Mouse (Mus musculus) heart, adult 2 months (tissue): ENCODE measurements at regions not wholly inside any gene's neighbourhood (a gene's known extent, or its start where the extent isn't known, plus 50 kb on each side); places are given as distances from the start of the nearest gene placed in this dataset.

ENCODE experiments used
- DNase-seq, 2 experiments: peaks; one replicate each; pipeline ENCODE4 v3.0.0; 2021
- H3K27ac ChIP-seq: fragments of 200-600 bp; 2 replicates; pipeline ENCODE4 v1.8.1; 2022
- H3K27me3 ChIP-seq: fragments of 200-500 bp; 2 replicates; pipeline ENCODE4 v1.6.1; 2012; ENCODE audit warnings: mild to moderate bottlenecking, low read length, inconsistent platforms, mixed read lengths; ENCODE audit not compliant: control insufficient read depth, insufficient read depth
- H3K36me3 ChIP-seq: fragments of 200-500 bp; 2 replicates; pipeline ENCODE4 v1.6.1; 2012; ENCODE audit warnings: low read length, inconsistent platforms; ENCODE audit not compliant: control insufficient read depth, insufficient read depth
- H3K4me1 ChIP-seq: fragments of 200-500 bp; 2 replicates; pipeline ENCODE4 v1.6.1; 2011; ENCODE audit warnings: low read length; ENCODE audit not compliant: control insufficient read depth, insufficient read depth
- H3K4me3 ChIP-seq: fragments of 200-600 bp; 2 replicates; pipeline ENCODE4 v1.8.1; 2022
- H3K79me2 ChIP-seq: fragments of 200-500 bp; replicated peaks from 2 replicates; pipeline ENCODE4 v1.6.1; 2012; ENCODE audit warnings: mild to moderate bottlenecking, inconsistent platforms, low read length, moderate library complexity, mixed read lengths; ENCODE audit not compliant: control insufficient read depth, insufficient read depth
- H3K9ac ChIP-seq: fragments of 200-500 bp; 2 replicates; pipeline ENCODE4 v1.6.1; 2012; ENCODE audit warnings: low read depth, mild to moderate bottlenecking, control low read depth, inconsistent platforms, low read length, mixed read lengths
- CTCF ChIP-seq: fragments of 200-600 bp; IDR thresholded peaks from 2 replicates; pipeline ENCODE4 v1.8.1; 2022; ENCODE audit warnings: antibody characterized with exemption, mild to moderate bottlenecking, moderate library complexity
- EP300 ChIP-seq: fragments of 200-500 bp; IDR thresholded peaks from 2 replicates; pipeline ENCODE4 v1.6.1; 2011; ENCODE audit warnings: low read depth, low read length, control low read depth; ENCODE audit not compliant: insufficient read depth
- POLR2A ChIP-seq: fragments of 200-500 bp; IDR thresholded peaks from 2 replicates; pipeline ENCODE4 v1.6.1; 2011; ENCODE audit warnings: mild to moderate bottlenecking, low read depth, low read length, control low read depth; ENCODE audit not compliant: insufficient read depth
- WGBS: fragments of 180-500 bp; shearing (Covaris S2); methylation state at CpG from one replicate; pipeline ENCODE4 v1.1.7; 2018; 5-methylcytosine and 5-hydroxymethylcytosine counted together
- intact Hi-C: fragments of 180-260 bp; cut with DNase I; formaldehyde crosslinking; loops from one replicate; pipeline ENCODE4 v1.15.1; 2025

DNA sequence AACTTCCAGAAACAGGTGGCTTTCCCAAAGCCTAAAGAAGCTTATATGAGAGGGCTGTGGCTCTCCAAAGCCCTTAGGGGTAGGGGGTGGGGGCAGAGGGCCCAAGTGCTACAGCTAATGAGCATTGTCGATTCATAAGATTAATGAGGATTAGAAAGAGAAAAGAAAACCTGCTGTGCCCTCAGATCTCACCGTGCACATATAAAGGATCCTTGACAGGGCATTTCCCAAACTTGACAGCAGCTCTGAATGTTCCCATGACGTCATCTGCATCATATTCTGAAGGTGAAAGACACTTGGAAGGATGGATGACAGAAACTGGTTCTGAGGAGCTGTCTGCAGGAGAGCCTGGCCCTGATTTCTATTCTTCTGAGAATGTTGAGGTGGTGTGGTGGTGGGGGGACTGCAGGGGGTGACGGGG lies 292.4 kb downstream of the Matn1 start:
- Histone ChIP-seq H3K4me3 (no peak overlapping the region), H3K36me3 (no peaks in the 10 kb centered on the region), H3K4me1 (no peaks in the 10 kb centered on the region), H3K9ac (no peak overlapping the region), H3K27me3 (no peaks in the 10 kb centered on the region), H3K27ac (no peak overlapping the region), H3K79me2 (no peaks in the 10 kb centered on the region)
- no peak for DNase-seq
- intact Hi-C loops: no loop called here
- no peak for TF ChIP-seq CTCF
- no peak for TF ChIP-seq EP300
- TF ChIP-seq POLR2A: no peak
- WGBS: 61% methylated on average over 4 of the region's 4 CpGs

DNA sequence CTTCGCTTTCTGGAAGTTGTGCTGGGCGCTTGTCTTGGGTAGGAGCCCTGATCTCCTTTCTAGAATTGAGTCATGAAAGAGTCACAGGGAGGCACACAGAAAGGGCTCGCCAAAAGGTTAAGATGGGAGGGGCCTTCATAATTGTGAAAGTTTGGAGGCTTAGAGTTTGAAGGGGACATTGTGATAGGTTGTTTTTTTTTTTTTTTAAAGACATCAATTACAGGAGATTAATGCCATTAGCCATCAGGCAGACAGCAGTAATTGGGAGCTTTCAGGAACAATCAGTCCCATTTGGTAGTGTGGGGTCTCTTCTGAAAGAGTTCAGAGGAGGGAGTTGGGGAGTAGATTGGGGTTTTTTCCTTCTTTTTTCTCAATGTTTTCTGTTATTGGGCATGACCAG lies 294.4 kb downstream of the Matn1 start:
- no peaks in the 10 kb centered on the region for H3K36me3 ChIP-seq
- H3K79me2 ChIP-seq: no peaks in the 10 kb centered on the region
- H3K27ac ChIP-seq: no peak overlapping the region
- 79% methylated on average over 3 of the region's 3 CpGs for WGBS
- intact Hi-C loops: no loop called here
- H3K27me3 ChIP-seq: no peaks in the 10 kb centered on the region
- TF ChIP-seq CTCF (no peak), EP300 (no peak), POLR2A (no peak)
- H3K9ac ChIP-seq: no peak overlapping the region
- H3K4me3 ChIP-seq: no peak overlapping the region
- peaks cover 8% of the 10 kb centered on the region for H3K4me1 ChIP-seq
- DNase-seq: no peak

DNA sequence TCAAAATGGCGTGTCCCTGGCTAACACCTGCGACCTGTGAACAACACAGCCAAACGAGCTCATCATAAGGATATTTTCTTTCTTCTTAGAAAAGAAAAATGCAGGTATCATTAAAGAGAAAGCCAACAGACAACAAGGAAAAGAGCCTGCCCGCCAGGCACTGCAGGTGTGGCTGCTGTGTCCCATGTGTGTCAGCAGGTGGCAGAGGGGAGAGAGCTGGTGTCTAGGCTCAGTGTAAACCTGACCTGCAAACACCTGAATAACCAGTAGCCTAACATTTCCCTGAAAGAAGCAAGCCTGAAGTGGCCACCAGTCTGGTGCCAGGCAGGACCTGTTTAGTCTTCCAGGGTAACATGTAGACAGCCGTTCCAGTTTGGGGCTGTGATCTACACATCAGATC lies 294.9 kb downstream of the Matn1 start:
- Histone ChIP-seq H3K27ac (no peak overlapping the region), H3K4me3 (no peak overlapping the region), H3K4me1 (peaks cover 8% of the 10 kb centered on the region), H3K36me3 (no peaks in the 10 kb centered on the region), H3K9ac (no peak overlapping the region), H3K79me2 (no peaks in the 10 kb centered on the region), H3K27me3 (no peaks in the 10 kb centered on the region)
- no peak for DNase-seq
- TF ChIP-seq POLR2A: no peak
- TF ChIP-seq EP300: no peak
- peak; percentile 25 for TF ChIP-seq CTCF
- intact Hi-C loops: no loop called here
- 74% methylated on average over 5 of the region's 5 CpGs for WGBS

DNA sequence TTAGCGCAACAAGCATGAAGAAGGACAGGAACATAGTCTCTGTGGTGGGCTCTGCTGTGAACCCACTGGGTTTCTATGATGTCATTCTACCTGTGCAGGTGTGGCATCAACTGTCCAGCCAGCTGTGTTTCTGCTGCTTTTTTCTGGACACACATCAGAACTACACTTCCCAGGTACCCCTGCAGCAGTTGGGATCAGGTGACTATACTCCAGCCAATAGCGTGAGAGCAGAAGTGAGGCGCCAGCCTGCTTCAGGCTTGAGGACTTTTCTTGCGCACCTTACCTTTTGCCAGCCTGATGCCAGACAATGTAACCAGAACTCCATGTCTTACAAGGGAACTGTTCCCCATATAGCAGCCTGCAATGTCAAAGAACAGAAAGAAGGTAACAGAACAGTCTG lies 296.3 kb downstream of the Matn1 start:
- H3K4me3 ChIP-seq: no peak overlapping the region
- H3K27ac ChIP-seq: no peak overlapping the region
- H3K4me1 ChIP-seq: peaks cover 8% of the 10 kb centered on the region
- intact Hi-C loops: no loop called here
- H3K27me3 ChIP-seq: no peaks in the 10 kb centered on the region
- TF ChIP-seq POLR2A (no peak), EP300 (no peak), CTCF (no peak)
- H3K9ac ChIP-seq: no peak overlapping the region
- DNase-seq: no peak
- no peaks in the 10 kb centered on the region for H3K79me2 ChIP-seq
- WGBS: 86% methylated on average over 4 of the region's 4 CpGs
- H3K36me3 ChIP-seq: no peaks in the 10 kb centered on the region

DNA sequence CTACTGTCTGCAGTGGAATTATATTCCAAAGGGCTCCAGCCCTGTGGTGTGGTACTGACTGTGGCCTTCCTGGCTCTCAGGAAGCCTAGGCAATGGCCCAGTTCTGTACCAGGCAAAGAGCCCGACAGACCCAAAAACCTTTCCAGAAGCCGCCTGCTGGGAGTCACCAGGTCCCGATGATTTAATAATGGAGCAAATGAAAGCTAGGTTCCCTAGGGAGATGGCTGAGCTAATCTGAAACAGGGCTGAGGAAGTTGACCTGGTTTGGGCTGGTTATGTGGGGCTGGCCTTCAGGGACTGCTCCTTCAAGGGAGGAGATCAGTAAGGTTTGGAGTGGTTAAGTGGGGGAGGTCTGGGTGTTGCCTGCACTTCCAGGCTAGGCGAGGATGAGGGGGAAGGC lies 298.1 kb downstream of the Matn1 start:
- H3K36me3 ChIP-seq: no peaks in the 10 kb centered on the region
- no peak overlapping the region for H3K4me3 ChIP-seq
- WGBS: 37% methylated on average over 4 of the region's 4 CpGs
- no peak overlapping the region for H3K9ac ChIP-seq
- H3K4me1 ChIP-seq: peaks cover 8% of the 10 kb centered on the region
- no peak overlapping the region for H3K27ac ChIP-seq
- intact Hi-C loops: no loop called here
- no peaks in the 10 kb centered on the region for H3K27me3 ChIP-seq
- no peak for DNase-seq
- H3K79me2 ChIP-seq: no peaks in the 10 kb centered on the region
- TF ChIP-seq EP300 (no peak), CTCF (no peak), POLR2A (no peak)

DNA sequence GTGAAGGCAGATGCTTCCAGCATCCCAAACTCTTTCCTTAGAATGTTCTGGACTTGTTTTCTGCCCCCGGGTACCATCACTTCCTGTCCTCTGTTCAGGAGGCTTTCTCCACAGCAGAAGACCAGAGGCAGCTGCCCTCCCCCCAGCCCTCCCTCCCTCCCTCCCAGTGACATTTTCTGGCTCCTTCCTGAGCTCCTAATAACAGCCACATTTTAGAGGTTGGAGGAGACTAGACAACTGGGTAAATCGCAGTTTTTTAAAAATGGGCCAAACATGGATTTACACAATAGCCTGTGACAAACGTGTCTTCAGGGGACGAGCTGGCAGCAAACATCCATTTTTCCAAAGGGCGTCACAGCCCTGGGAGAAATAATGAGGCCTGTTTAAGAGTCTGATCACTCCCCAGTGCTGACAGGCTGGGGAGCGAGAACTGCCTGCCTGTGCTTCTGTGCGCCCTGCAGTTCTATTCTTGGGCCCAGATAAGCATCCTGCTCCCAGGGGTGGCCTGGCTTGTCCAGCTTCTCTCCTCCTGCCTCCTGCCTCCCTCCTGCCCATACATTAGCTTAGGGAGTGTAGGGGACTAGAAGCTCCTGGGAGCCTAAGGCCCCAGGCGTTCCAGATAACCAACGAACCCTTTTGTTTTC lies 299.7 kb downstream of the Matn1 start:
- H3K27ac ChIP-seq: peak overlapping the region; percentile 62
- peak; percentile 46 to 65 for DNase-seq
- no peaks in the 10 kb centered on the region for H3K27me3 ChIP-seq
- H3K79me2 ChIP-seq: no peaks in the 10 kb centered on the region
- H3K4me3 ChIP-seq: no peak overlapping the region
- TF ChIP-seq POLR2A (no peak), EP300 (peak; percentile 63; the same call in 1 of the 2 replicates), CTCF (no peak)
- no peak overlapping the region for H3K9ac ChIP-seq
- H3K4me1 ChIP-seq: peaks cover 8% of the 10 kb centered on the region
- intact Hi-C loops: no loop called here
- 11% methylated on average over 9 of the region's 9 CpGs for WGBS
- H3K36me3 ChIP-seq: no peaks in the 10 kb centered on the region
